Mouse (Mus musculus) lung, postnatal 14 days (tissue): ENCODE measurements at regions not wholly inside any gene's neighbourhood (a gene's known extent, or its start where the extent isn't known, plus 50 kb on each side); places are given as distances from the start of the nearest gene placed in this dataset.

Experiments
- DNase-seq: peaks from one replicate; pipeline ENCODE4 v3.0.0; 2021

GRCm38 (mm10) chr8:18536059-18536458, 442.0 kb downstream of the Defb40 start:
- DNase-seq = no peak

GRCm38 (mm10) chr8:18528120-18528519, 449.9 kb downstream of the Defb40 start:
- no peak for DNase-seq

GRCm38 (mm10) chr8:18512409-18512808, 465.6 kb downstream of the Defb40 start:
- no peak for DNase-seq

DNA sequence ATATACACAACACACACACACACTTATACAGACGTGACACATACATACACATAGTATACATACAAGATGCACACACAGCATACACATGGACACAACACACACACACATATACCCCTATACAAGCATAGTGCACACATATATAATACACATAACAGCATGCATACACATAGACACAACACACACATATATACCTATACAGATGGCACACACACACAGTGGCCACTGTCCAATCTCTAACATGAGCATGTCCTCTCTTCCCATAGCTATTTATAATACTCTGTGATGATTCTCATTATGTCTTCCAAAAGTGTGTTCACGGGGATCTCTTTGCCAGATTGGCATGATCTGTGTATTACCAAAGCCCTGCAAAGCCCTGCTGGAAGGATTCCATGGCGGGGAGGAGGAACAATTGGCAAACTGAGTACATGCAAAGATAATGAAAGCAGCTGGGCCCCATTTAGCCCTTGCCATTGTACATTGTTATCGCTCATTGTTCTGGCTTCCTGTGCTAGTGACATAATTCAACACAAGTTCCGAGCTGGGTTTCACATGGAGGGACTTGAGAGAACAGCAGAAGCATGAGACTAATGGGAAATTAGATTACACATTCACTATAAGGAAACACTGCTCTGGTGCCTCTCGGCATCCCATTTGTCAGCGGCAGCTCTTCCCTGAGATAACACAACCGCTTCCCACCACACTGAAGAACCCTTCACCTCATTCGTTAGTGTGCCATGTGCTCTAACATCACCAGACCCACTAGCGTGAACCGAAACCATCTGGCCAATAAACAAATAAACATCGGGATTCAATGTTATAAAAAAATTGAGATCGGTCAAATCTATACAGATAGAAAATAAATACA, 471.7 kb downstream of the Defb40 start:
- no peak for DNase-seq

DNA sequence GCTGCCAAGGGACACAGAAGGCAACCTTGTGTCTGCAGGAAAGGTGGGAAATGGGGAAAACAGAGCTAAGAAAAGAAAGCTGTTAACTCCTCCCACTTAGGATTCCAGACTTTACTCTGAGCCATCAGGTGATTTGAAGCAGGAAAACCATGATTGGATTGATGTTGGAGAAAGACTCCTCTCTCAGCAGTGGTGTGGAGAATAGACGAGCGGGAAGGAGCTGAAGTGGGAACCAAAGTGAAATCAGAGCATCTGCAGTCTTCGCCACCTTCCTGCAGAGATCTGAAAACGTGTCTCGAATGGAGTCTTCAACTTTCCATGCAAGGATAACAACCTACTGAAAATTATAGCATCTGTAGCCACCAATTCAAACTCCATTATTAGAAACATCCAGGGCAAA, 487.4 kb downstream of the Defb40 start:
- no peak for DNase-seq

DNA sequence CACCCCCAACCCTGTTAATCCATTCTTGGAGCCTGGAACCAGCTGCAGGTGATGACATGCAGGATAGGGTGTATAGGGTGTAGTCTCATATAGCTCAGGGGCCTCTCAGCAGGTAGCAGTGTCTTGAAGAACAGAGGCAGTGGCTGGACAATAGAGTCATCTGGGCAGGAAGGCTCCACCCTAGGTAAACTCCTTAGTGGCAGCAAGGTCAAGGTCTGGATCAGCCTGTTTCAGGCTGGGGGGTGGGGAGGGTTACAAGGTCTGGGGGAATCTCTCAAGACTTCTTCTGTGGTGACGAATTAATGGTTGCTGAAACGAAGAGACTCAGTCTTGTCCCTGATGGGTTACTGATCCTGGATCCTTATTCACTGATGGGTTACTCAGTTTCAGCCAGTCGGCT, 498.0 kb downstream of the Defb40 start:
- DNase-seq = no peak

- DNase-seq = no peak
These were observed 499.9 kb downstream of the Defb40 start for GRCm38 (mm10) chr8:18478166-18478565.

DNA sequence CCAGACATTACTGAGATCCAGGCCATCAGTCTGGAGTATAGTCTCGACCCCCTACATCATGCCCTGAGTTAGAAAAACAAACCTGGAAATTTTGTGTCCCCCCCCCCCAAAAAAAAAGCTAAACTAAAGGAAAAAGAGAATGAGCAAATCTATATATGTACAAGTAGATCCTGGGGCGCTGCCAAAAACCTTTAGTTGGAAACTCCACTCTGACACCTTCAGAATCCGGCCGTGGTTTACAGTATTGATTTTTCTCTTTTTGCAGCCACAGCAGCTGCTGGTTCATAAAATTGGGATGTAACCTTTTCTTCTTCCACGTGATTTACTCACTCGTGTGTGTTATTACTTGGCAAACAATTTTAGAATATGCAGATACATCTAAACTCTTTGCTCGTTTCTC, 510.5 kb downstream of the Defb40 start:
- DNase-seq = no peak

DNA sequence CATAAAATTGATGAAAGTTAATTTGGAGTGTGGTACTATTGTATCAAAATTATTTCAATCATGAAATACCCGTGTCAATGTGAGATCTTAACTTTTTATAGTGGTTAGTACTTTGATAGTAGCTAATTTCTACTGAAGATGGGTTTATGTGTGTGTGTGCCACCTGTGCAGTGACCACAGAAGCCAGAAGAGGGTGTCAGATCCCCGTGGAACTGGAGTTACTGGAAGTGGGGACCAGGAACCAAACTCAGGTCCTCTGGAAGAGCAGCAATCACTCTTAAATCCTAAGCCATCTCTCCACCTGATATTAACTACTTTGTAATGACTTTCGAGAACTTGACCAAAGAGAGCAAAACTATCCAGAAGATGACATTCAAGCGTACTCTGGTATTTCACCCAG, 517.4 kb downstream of the Defb40 start:
- DNase-seq = no peak

DNA sequence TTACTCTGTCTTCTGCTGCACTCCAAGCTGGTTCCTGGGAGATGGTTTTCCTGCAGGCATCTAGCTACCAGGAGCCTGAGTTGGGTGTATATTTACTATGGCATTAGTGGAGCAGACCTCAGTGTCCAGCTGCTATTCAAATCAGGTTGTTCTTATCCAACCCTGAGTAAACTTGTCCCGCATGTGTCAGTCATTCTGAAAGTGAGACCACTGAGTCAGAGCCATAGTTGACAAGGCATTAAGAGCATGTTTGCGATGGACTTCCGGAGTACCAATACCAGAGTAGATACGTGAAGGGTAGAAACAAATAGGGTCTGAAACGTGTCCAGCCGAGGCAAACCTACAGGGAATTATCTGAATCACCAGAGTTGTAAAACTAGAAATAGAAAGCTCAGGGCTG, 520.6 kb downstream of the Defb40 start:
- DNase-seq = no peak

DNA sequence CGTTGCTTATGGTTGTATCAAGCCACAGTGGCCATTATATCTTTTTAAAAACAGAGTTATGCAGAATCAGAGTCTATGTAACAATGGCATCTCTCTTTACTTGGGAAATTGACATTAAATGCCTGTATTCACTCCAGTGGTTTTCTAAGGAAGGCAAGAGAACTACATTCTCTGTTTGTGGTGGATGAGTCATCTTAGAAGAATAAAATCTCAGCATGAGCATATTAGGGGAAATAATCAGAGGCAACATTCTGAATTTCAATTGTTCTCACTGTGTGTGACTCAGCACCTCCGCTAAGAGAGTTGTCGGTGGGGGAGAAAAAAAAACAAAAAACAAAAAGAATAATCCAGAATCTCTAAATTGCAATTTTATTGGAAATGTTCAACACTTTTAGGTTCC, 529.0 kb downstream of the Defb40 start:
- no peak for DNase-seq

- no peak for DNase-seq
These were observed 535.8 kb downstream of the Defb40 start for GRCm38 (mm10) chr8:18442212-18442611.

GRCm38 (mm10) chr8:18422846-18423245, 555.2 kb downstream of the Defb40 start:
- DNase-seq = no peak

GRCm38 (mm10) chr8:18412470-18412869, 565.6 kb downstream of the Defb40 start:
- no peak for DNase-seq

DNA sequence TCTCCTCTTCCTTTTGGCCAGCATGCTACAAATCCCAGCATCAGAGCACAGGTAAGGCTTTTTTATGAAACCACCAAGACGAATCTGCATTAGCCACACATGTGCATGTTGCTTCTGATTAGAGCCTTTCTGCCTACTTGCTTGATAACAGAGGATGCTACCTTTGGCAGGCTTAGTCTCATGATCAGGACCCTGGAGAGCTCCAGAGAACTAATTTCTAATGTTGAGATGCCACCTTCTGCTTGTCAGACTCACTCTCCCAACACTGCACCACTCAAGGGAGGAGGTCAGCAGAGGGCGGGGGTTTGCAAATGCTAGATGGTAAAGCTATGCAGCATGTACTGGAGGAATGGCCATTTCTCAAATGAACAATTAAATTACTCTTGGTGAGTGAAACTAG, 571.6 kb downstream of the Defb40 start:
- DNase-seq = peak; percentile 1

GRCm38 (mm10) chr8:18388353-18388752, 589.7 kb downstream of the Defb40 start:
- peak; percentile 11 for DNase-seq

DNA sequence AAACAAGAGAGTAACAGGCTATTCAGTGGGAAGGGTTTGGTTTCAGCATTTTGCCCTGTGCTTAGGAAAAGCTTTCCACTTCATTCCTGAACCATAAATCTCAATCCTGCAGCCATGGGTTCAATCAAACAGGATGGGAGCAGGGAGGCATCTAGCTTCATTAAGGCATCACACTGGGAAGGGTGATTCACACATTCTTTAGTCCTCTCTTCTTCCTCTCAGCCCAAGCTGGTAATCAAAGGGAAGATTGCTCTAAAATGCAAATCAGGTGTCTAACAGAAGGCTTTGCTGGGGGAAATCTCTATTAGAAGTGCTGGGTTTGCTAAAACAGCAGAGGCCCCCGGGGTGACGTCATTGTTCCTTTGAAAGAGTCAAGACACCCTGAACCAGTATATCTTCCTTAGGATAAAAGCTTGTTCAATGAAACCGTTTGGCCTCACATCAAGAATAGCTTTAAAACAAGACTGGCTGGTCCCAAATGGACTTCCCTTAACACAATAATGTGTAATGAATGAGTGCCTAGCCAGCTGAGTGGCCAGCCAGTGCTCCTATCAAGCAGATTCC, 596.4 kb downstream of the Defb40 start:
- no peak for DNase-seq

DNA sequence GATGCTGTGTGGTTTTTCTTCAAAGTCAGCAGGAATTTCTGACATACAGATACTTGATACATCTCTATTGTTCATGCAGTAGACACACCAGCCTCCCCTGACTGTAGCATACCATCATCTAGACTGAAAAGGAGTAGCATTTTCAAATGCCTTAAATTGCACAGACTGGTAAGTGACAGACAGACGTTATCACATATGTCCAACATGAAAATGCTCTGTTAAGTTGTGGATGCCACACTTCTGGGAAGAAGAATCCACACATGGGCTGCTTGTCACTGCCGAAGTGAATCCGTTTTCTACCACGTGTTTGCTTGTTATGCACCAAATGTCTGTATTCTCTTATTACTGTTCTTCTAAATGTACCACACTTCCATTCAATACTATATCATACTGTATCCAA, 629.3 kb downstream of the Defb40 start:
- no peak for DNase-seq

DNA sequence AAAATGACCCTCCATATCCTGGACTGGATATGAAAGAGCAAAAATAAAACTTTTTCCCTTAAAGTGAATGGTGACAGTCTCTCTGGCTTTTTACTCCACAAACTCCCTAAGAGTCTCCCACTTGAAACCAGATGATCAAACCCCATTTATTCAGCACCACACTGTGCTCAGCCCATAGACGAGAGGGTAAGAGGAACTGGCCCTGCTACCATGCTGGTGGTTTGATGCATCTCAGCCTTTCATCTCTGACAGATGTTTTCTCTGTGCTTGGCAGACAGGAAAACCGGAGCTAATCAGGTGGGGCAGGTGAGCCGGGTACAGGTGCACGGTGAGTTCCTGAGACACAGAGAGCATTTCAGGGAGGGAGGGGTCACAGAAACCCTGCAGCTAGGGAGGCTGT, 631.8 kb downstream of the Defb40 start:
- no peak for DNase-seq

- peak; percentile 40 for DNase-seq
These were observed 632.7 kb downstream of the Defb40 start for GRCm38 (mm10) chr8:18345322-18345721.

GRCm38 (mm10) chr8:18344838-18345237, 633.2 kb downstream of the Defb40 start:
- DNase-seq = no peak

DNA sequence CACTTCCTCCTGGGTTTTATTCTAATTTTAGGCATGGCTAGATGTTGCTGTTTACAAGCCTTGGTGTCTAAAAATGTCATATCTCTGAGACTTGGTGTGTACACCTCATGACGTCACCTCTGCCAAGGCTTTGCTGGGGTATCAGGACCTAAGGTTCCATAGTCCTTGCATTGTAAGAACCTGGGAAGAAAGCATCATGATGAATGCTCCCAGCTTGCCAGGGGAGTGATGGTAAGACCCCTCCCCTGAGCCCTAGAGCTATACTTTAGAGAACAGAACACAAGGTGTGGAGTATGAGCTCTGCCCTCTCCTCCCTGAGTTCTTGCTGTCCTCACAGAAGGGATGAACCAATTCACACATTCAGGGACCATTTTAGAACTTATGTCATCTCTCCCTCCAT, 642.5 kb downstream of the Defb40 start:
- DNase-seq = no peak

- no peak for DNase-seq
These were observed 649.5 kb downstream of the Defb40 start for GRCm38 (mm10) chr8:18328521-18328920.

GRCm38 (mm10) chr8:18316488-18316887, 661.6 kb downstream of the Defb40 start:
- DNase-seq = no peak

DNA sequence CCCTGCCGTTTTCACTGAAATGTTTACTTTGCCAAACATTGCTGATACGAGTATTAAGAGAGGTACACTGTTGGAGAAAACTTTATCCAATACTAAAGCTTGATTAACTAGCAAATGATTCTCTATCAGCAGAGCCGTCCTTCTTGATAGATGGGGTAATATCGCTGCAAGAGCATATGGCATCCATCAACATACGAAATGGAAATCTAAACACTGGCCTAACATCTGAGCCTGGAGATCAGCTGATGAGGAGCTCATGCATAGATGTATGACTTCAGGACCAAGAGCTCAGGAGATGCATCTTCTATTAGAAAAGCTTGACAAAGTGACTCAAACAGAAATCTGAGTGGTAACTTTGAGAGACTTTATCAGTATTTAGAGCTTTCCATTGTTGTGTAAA, 666.5 kb downstream of the Defb40 start:
- DNase-seq = no peak
